Mouse (Mus musculus) ovary, postnatal 10 days (tissue): Measurements from ENCODE around the gene Sfxn4.

Source experiments
- DNase-seq: peaks from one replicate; pipeline ENCODE4 v3.0.0; 2022; ENCODE audit warnings: low spot score

Sfxn4 gene

GRCm38 (mm10) chr19:60837747-60838146 lies 23.5 kb downstream of the Sfxn4 start:
- peak; percentile 28 for DNase-seq

- no peak for DNase-seq
Observed at GRCm38 (mm10) chr19:60818677-60819076, 42.6 kb downstream of the Sfxn4 start.

- no peak for DNase-seq
Observed at GRCm38 (mm10) chr19:60813133-60813532, 48.1 kb downstream of the Sfxn4 start.

- DNase-seq: no peak
Observed at GRCm38 (mm10) chr19:60812036-60812389, 49.3 kb downstream of the Sfxn4 start.

GRCm38 (mm10) chr19:60811098-60812035 lies 49.9 kb downstream of the Sfxn4 start, which contains the start of gene Fam45a:
TSS of gene Fam45a (plus strand) at chr19:60811585.
- peak; percentile 63 for DNase-seq

- DNase-seq: no peak
Observed at GRCm38 (mm10) chr19:60809927-60810326, 51.4 kb downstream of the Sfxn4 start.

- no peak for DNase-seq
Observed at GRCm38 (mm10) chr19:60804903-60805302, 56.4 kb downstream of the Sfxn4 start.

- DNase-seq: no peak
Observed at GRCm38 (mm10) chr19:60799867-60800569, 61.3 kb downstream of the Sfxn4 start.

GRCm38 (mm10) chr19:60797415-60797814 lies 63.9 kb downstream of the Sfxn4 start:
- DNase-seq: no peak

- no peak for DNase-seq
Observed at GRCm38 (mm10) chr19:60795244-60795643, 66.0 kb downstream of the Sfxn4 start.

GRCm38 (mm10) chr19:60793170-60793707 lies 68.0 kb downstream of the Sfxn4 start:
- no peak for DNase-seq

- DNase-seq: no peak
Observed at GRCm38 (mm10) chr19:60791164-60791563, 70.1 kb downstream of the Sfxn4 start.

GRCm38 (mm10) chr19:60790551-60791161 lies 70.6 kb downstream of the Sfxn4 start, which contains the start of gene Eif3a:
TSS of gene Eif3a (minus strand) at chr19:60790658.
- DNase-seq: peak; percentile 90

- no peak for DNase-seq
Observed at GRCm38 (mm10) chr19:60789919-60790506, 71.3 kb downstream of the Sfxn4 start.

- no peak for DNase-seq
Observed at GRCm38 (mm10) chr19:60789452-60789851, 71.8 kb downstream of the Sfxn4 start.

GRCm38 (mm10) chr19:60788214-60788960 lies 72.9 kb downstream of the Sfxn4 start:
- no peak for DNase-seq

GRCm38 (mm10) chr19:60787465-60788150 lies 73.7 kb downstream of the Sfxn4 start:
- DNase-seq: no peak
